Mouse (Mus musculus) midbrain, embryonic 14.5 days (tissue): ENCODE results near the gene Il34. TPM values are rescaled to one million over a fixed set of nuclear protein-coding genes. Genes with fewer than 3 reads are reported as not detected.

Experiments used
- ATAC-seq: fragments of 200-750 bp; cut with Nextera tagmentation; 2 replicates; pipeline ENCODE4 v1.8.0; 2017; ENCODE audit warnings: moderate number of reproducible peaks, moderate library complexity; ENCODE audit not compliant: low FRiP score, low TSS enrichment
- DNase-seq: peaks from one replicate; pipeline ENCODE4 v3.0.0-alpha.2; 2015
- H3K27ac ChIP-seq: fragments of 300-500 bp; sonication (generic); replicated peaks from 2 replicates; pipeline ENCODE4 v1.5.1; 2014; ENCODE audit warnings: mild to moderate bottlenecking, low read depth, low read length, moderate library complexity
- H3K27me3 ChIP-seq: fragments of 300-500 bp; sonication (generic); 2 replicates; pipeline ENCODE4 v1.6.1; 2014; ENCODE audit warnings: low read length, control low read depth, mixed read lengths; ENCODE audit not compliant: control insufficient read depth, insufficient read depth
- H3K36me3 ChIP-seq: fragments of 300-500 bp; sonication (generic); 2 replicates; pipeline ENCODE4 v1.6.1; 2014; ENCODE audit warnings: low read length, control low read depth; ENCODE audit not compliant: control insufficient read depth, insufficient read depth
- H3K4me1 ChIP-seq: fragments of 300-500 bp; sonication (generic); 2 replicates; pipeline ENCODE4 v1.6.1; 2014; ENCODE audit warnings: mild to moderate bottlenecking, antibody characterized with exemption, low read length, control low read depth; ENCODE audit not compliant: control insufficient read depth, insufficient read depth
- H3K4me2 ChIP-seq: fragments of 300-500 bp; sonication (generic); 2 replicates; pipeline ENCODE4 v1.6.1; 2014; ENCODE audit warnings: mild to moderate bottlenecking, low read length, moderate library complexity
- H3K4me3 ChIP-seq: fragments of 300-500 bp; sonication (generic); replicated peaks from 2 replicates; pipeline ENCODE4 v1.5.1; 2014; ENCODE audit warnings: low read depth, low read length
- H3K9ac ChIP-seq: fragments of 300-500 bp; sonication (generic); replicated peaks from 2 replicates; pipeline ENCODE4 v1.6.1; 2014; ENCODE audit warnings: mild to moderate bottlenecking, low read length, moderate library complexity
- H3K9me3 ChIP-seq: fragments of 300-500 bp; sonication (generic); 2 replicates; pipeline ENCODE4 v1.6.1; 2016; ENCODE audit warnings: low read length, control low read depth, mixed read lengths; ENCODE audit not compliant: control insufficient read depth
- WGBS: fragments of 180-500 bp; shearing (Covaris S2); extraction: QIAGEN DNeasy Blood & Tissue Kit; methylation state at CpG from one replicate; pipeline ENCODE4 v1.1.7; 2014; 5-methylcytosine and 5-hydroxymethylcytosine counted together
- polyA plus RNA-seq: library from polyadenylated mRNA; unstranded; fragments of >200 nt; fragmentation: Nextera tagmentation; extraction: Ambion mirVana; gene quantifications from 2 replicates; pipeline ENCODE4 v1.2.1, GENCODE M21; 2014

Gene Il34
- polyA plus RNA-seq, 1 experiment from 2014 or later: 3.9 TPM

DNA sequence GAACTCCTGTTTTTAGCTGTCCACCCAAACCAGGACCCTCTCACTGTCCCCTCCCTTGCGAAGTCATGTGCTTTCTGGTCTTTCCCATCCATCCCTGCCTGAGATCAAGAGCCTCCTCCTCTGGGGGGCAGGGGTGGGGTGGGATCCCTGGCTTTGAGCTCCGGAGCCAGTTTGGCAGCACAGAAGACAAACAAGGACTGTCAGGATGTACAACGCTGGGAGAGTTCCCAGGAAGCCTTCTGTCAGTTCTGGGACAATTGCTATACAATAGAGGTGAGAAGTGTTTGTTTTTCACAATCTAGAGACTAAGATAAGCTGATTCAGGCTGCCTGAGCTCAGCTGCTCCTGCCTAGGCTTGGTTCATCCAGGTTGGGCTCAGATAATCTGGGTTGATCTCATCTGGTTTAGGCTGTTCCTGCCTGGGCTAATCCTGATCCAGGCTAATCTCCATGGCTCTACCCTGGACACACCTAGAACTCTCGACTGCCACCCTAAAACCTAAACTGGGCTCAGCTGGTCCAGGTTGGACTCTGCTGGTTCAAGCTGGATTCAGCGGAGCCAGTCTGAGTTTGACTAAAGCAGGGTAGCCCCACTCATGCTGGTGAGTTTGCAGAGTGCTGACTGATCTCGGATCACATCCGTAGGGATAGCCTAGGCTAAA lies 45.3 kb downstream of the Il34 start:
- H3K4me2 ChIP-seq: no peak overlapping the region
- no peak overlapping the region for H3K4me3 ChIP-seq
- ATAC-seq (no peak), DNase-seq (no peak)
- H3K4me1 ChIP-seq: no peaks in the 10 kb centered on the region
- no peaks in the 10 kb centered on the region for H3K9me3 ChIP-seq
- WGBS: 72% methylated on average over 7 of the region's 7 CpGs
- no peaks in the 10 kb centered on the region for H3K27me3 ChIP-seq
- H3K36me3 ChIP-seq: no peaks in the 10 kb centered on the region
- no peak overlapping the region for H3K9ac ChIP-seq
- H3K27ac ChIP-seq: no peak overlapping the region

DNA sequence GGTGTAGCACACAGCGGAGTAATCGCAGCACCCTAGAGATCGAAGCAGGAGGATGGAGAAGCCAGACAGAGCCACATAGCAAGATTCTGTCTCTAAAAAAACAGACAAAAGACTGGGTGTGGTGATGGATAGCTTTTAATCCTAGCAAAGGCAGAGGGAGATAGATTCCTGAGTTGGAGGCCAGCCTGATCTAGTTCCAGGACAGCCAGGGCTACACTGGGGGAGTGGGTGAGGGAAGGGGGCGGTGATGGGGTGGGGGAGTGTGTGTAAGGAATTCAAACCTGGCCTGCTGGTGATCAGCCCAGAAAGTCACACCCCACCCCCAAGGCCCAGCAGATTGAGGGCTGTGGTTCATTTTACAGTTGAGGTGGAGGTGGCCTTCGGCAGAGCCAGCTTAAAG lies 49.5 kb downstream of the Il34 start:
- no peak for DNase-seq
- Histone ChIP-seq H3K4me3 (no peak overlapping the region), H3K36me3 (no peaks in the 10 kb centered on the region), H3K27ac (no peak overlapping the region), H3K4me1 (no peaks in the 10 kb centered on the region), H3K9me3 (no peaks in the 10 kb centered on the region), H3K9ac (no peak overlapping the region), H3K27me3 (no peaks in the 10 kb centered on the region), H3K4me2 (no peak overlapping the region)
- WGBS: 84% methylated on average over 5 of the region's 5 CpGs
- no peak for ATAC-seq

DNA sequence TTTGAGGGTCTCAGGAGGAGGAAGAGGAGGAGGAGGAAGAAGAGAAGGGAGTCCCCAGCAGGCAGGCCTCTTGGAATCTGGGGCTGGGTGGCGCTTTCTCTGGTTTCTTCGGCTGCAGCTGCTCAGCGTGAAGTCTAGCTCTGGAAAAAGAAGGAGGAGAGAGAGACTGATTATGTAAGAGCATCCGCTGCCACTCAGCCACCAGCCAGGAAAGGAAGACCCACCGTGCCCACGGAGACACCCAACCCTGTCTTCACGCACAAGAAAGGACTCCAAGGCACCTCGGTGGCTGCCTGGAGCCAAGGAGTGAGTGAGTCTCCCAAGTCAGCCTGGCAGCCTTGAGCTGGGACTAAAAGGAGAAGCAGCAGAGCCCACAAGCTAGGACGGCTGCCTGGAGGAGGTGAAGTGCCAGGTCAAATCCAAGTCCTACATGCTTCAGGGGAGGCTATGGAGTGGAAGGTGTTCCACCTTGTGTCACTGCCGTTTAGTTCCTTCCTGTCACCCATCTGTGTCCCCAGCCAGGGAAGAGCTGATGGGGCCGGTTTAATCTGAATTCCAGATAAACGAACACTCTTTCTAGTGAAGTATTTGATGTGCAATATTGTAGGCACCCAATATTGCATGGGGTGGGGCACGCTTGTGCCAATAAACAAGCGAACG lies 50.1 kb downstream of the Il34 start:
- WGBS: 58% methylated on average over 15 of the region's 15 CpGs
- Histone ChIP-seq H3K4me3 (no peak overlapping the region), H3K27me3 (no peaks in the 10 kb centered on the region), H3K4me2 (no peak overlapping the region), H3K9me3 (no peaks in the 10 kb centered on the region), H3K36me3 (no peaks in the 10 kb centered on the region), H3K27ac (no peak overlapping the region), H3K9ac (no peak overlapping the region), H3K4me1 (no peaks in the 10 kb centered on the region)
- DNase-seq: no peak
- ATAC-seq: no peak

DNA sequence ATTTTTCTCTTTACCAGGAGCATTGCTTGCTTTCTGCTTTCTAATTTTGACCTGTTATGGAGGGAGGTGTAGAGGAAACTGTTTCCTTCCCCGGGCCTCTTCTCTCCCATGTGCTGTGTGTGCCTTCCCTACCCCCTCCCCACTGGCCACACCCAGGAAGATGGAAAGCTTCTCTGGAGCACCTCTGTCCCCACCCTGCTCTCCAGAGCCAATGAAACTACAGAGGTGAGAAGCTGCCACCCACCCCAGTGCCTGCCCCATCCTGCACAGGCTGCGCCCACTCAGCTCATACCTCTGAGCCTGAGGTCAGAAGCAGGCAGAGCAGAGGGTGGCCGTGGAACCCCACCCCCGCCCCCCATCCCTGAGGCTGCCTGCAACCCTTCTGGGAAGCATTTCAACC lies 51.0 kb downstream of the Il34 start:
- no peak overlapping the region for H3K27ac ChIP-seq
- H3K27me3 ChIP-seq: no peaks in the 10 kb centered on the region
- no peak for DNase-seq
- 58% methylated on average over 4 of the region's 4 CpGs for WGBS
- no peaks in the 10 kb centered on the region for H3K4me1 ChIP-seq
- H3K9me3 ChIP-seq: no peaks in the 10 kb centered on the region
- H3K9ac ChIP-seq: no peak overlapping the region
- no peak overlapping the region for H3K4me2 ChIP-seq
- ATAC-seq: no peak
- no peaks in the 10 kb centered on the region for H3K36me3 ChIP-seq
- H3K4me3 ChIP-seq: no peak overlapping the region

DNA sequence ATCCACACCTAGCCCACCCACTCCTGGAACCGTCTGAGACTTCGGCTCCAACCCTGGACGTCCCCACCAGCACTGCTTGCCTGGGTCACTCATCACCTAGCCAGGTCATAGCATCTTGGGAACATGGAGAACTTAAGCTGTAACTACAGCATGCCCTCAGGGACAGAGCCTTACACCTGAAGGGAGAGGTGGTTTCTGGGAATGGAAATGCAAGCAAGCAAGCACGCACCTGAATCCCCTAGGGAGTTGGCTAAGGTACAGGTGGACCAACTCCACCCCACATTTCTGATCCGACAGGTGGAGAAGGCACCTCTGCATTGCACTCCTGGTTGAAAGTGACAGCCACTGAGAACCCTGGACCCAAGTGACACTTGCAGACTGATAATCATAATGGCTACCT lies 54.2 kb downstream of the Il34 start:
- WGBS: 83% methylated on average over 5 of the region's 5 CpGs
- Histone ChIP-seq H3K4me1 (no peaks in the 10 kb centered on the region), H3K9ac (no peak overlapping the region), H3K9me3 (no peaks in the 10 kb centered on the region), H3K27me3 (no peaks in the 10 kb centered on the region), H3K4me3 (no peak overlapping the region), H3K4me2 (no peak overlapping the region), H3K36me3 (no peaks in the 10 kb centered on the region), H3K27ac (no peak overlapping the region)
- ATAC-seq (no peak), DNase-seq (no peak)

DNA sequence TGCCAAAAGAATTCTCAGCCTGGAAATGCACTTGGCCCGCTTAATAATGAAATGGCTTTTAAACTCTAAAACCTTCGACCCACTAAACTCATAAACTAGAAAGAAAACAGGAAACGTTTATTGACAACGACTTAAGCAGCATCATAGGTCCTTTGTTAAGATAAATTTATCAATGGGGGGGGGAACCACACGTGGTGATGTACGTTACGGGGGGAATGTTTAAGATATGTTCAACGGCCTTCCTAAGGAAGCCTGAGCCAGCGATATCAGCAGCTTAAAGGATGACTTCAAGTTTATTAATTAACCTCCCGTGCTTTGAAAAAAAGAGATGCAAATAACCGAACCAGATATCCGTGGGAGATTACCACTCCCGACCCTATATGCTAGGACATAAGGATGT lies 55.5 kb downstream of the Il34 start:
- no peaks in the 10 kb centered on the region for H3K9me3 ChIP-seq
- H3K27ac ChIP-seq: no peak overlapping the region
- DNase-seq (peak; percentile 21), ATAC-seq (no peak)
- H3K4me2 ChIP-seq: no peak overlapping the region
- H3K4me3 ChIP-seq: no peak overlapping the region
- WGBS: 47% methylated on average over 13 of the region's 13 CpGs
- no peak overlapping the region for H3K9ac ChIP-seq
- H3K36me3 ChIP-seq: no peaks in the 10 kb centered on the region
- H3K27me3 ChIP-seq: no peaks in the 10 kb centered on the region
- H3K4me1 ChIP-seq: no peaks in the 10 kb centered on the region

DNA sequence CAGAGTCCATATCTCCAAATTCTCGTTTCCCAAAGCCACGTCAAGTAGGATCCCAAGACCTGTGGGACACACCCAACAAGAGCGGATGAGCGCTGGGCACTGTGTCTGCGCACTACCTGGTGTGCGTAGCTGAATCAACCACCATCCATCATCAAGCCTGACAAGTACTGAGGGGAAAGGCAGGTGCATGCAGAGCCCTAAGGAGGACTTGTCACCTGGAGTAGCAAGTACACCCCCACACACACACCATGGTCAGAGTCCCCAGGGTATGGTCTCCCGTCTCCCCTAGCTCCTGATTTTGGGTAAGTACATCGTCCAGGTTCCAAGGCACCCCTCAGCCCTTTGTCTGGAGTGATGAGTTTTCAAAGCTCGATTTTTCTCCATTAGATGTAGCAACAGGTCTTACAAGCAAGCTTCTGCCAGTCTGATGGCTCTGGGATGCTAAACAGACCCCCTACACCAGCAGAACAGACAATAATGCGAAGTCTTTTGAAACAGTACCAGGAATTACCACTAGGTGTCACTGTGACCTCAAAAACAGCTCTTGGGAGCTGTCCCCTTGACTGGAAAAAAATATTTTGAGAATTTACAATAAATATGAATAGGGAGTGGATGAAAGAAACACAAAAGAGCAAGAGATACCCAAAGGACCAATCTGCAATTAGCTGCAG lies 56.1 kb downstream of the Il34 start:
- DNase-seq (peak; percentile 93), ATAC-seq (peak; percentile 57; the same call in 1 of the 2 replicates)
- Histone ChIP-seq H3K27me3 (no peaks in the 10 kb centered on the region), H3K9me3 (no peaks in the 10 kb centered on the region), H3K9ac (0 out of 2 replicates have a peak overlapping the region, but pooled peaks have one; percentile 10), H3K4me2 (no peak overlapping the region), H3K4me1 (no peaks in the 10 kb centered on the region), H3K27ac (no peak overlapping the region), H3K36me3 (no peaks in the 10 kb centered on the region), H3K4me3 (no peak overlapping the region)
- 62% methylated on average over 10 of the region's 10 CpGs for WGBS

DNA sequence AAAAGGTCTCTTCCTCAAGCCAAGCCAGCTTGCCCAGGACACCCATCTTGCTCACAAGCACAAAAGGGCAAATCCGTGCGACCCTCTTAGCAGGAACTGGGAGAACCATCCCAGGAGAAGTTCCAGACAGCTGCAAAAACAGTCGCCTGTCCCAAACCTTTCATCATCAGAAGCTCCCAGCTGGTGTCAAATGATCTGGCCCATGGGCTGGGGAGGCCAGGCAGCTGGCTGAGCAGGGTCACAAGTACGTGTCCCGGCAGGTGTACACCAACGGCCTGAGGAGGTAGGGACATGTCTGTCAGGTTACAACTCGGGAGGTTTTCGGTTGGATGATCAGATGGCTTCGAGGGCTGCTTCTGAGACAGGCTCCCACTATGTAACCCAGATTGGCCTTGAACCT lies 59.1 kb downstream of the Il34 start:
- no peaks in the 10 kb centered on the region for H3K4me1 ChIP-seq
- DNase-seq (no peak), ATAC-seq (no peak)
- no peak overlapping the region for H3K9ac ChIP-seq
- H3K27ac ChIP-seq: no peak overlapping the region
- no peaks in the 10 kb centered on the region for H3K9me3 ChIP-seq
- no peak overlapping the region for H3K4me2 ChIP-seq
- H3K36me3 ChIP-seq: no peaks in the 10 kb centered on the region
- no peaks in the 10 kb centered on the region for H3K27me3 ChIP-seq
- no peak overlapping the region for H3K4me3 ChIP-seq
- 81% methylated on average over 9 of the region's 9 CpGs for WGBS

DNA sequence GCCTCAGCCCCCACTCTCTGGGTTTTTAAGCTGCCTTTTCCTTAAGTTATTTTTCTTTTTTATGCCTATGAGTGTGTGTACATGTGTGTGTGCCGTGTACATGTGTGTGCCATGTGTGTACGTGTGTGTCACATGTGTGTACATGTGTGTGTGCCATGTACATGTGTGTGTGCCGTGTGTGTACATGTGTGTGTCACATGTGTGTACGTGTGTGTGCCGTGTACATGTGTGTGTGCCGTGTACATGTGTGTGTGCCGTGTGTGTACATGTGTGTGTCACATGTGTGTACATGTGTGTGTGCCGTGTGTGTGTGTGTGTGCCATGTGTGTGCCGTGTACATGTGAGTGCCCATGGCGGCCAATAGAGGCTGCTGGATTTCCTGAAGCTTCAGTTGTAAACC lies 60.6 kb downstream of the Il34 start:
- H3K27ac ChIP-seq: no peak overlapping the region
- H3K4me3 ChIP-seq: no peak overlapping the region
- peaks cover 7% of the 10 kb centered on the region; the same call in 1 of the 2 replicates for H3K36me3 ChIP-seq
- no peak overlapping the region for H3K9ac ChIP-seq
- H3K4me2 ChIP-seq: no peak overlapping the region
- no peaks in the 10 kb centered on the region for H3K27me3 ChIP-seq
- no peak for DNase-seq
- 93% methylated on average over 10 of the region's 10 CpGs for WGBS
- H3K4me1 ChIP-seq: no peaks in the 10 kb centered on the region
- no peak for ATAC-seq
- no peaks in the 10 kb centered on the region for H3K9me3 ChIP-seq
